Mouse (Mus musculus): ENCODE results near the gene Vmn1r8.
"Not testable (repeated sequence)": the region's sequence is repeated elsewhere in the genome, so short reads cannot be mapped to it uniquely, and the experiment has no call there.

Vmn1r8 gene

GRCm38 (mm10) chr6:57031984-57032383 is at the start of gene Vmn1r8:
Gene Vmn1r8 (plus strand): TSS chr6:57032284.
- no peak for DNase-seq

- DNase-seq = no peak
Measured at GRCm38 (mm10) chr6:56996943-56997342, 35.1 kb upstream of the Vmn1r8 start, which contains the start of gene Vmn1r6. Gene Vmn1r6 (plus strand): TSS chr6:56997243.

GRCm38 (mm10) chr6:57025224-57025623 is 6.9 kb upstream of the Vmn1r8 start, which contains the start of gene Vmn1r7:
Gene Vmn1r7 (minus strand): TSS chr6:57025324.
- DNase-seq = not testable (repeated sequence)

GRCm38 (mm10) chr6:57034674-57035073 is 2.6 kb downstream of the Vmn1r8 start:
- no peak for DNase-seq

GRCm38 (mm10) chr6:57063730-57064129 is 31.6 kb downstream of the Vmn1r8 start:
- no peak for DNase-seq

GRCm38 (mm10) chr6:57066487-57066886 is 34.4 kb downstream of the Vmn1r8 start, which contains the start of gene Vmn1r9:
Gene Vmn1r9 (plus strand): TSS chr6:57066787.
- no peak for DNase-seq
